Mouse (Mus musculus) cerebellum, adult 2 months (tissue): Measurements from ENCODE around the gene Il1r2.

Source experiments
- CTCF ChIP-seq: fragments of 200-500 bp; IDR thresholded peaks from 2 replicates; pipeline ENCODE4 v1.5.1; 2011; ENCODE audit warnings: low read depth, mild to moderate bottlenecking, control low read depth, low read length, moderate library complexity, borderline replicate concordance; ENCODE audit not compliant: insufficient read depth
- POLR2A ChIP-seq: fragments of 200-500 bp; IDR thresholded peaks from 2 replicates; pipeline ENCODE4 v1.6.1; 2011; ENCODE audit warnings: low read length, control low read depth, borderline replicate concordance; ENCODE audit not compliant: insufficient read depth

DNA sequence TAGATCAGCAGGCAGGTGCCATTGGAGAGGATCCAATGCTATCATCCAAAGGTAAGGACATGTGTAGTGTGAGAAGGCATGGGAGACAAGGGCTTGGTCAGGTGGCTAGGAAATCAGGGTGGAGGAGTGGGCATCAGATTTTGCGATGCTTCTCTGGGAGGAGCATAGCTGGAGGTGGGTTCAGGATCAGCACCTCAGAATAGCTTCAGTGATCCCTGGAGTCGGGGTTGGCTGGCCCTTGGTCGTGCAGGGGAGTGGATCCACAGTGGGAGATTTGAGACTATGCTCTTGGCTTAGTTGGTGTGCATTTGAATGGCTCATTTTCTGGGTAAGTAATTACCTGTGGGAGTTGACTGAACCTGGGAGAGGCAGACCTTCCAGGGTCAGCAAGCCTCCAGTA is 59.7 kb downstream of the Il1r2 start:
- TF ChIP-seq POLR2A (no peak), CTCF (no peak)
